Mouse (Mus musculus): Measurements from ENCODE around the gene Fam19a1. TPM values are rescaled to one million over a fixed set of nuclear protein-coding genes. Genes with fewer than 3 reads are reported as not detected.

The Fam19a1 gene
- polyA plus RNA-seq, 2 experiments = not detected

GRCm38 (mm10) chr6:96677813-96678212 lies 564.9 kb downstream of the Fam19a1 start:
- Histone ChIP-seq H3K36me3 (replicated peaks; ENCODE audit: control insufficient read depth, insufficient read depth, low read depth) (no peaks in the 10 kb centered on the region), H3K9me3 (ENCODE audit: control insufficient read depth, low read length) (no peaks in the 10 kb centered on the region), H3K27ac (no peak overlapping the region), H3K4me2 (ENCODE audit: low read depth) (no peak overlapping the region), H3K27me3 (ENCODE audit: control insufficient read depth, insufficient read depth, low read length) (no peaks in the 10 kb centered on the region), H3K9ac (replicated peaks) (no peak overlapping the region), H3K4me1 (replicated peaks; ENCODE audit: control insufficient read depth in 2 of 2, insufficient read depth in 2 of 2, low read length in 1 of 2) (no peaks in the 10 kb centered on the region), H3K4me3 (ENCODE audit: insufficient read depth in 1 of 2, low read depth in 2 of 2, low read length in 2 of 2) (no peak overlapping the region)
- WGBS (ENCODE audit: insufficient replicate concordance) = 54% methylated on average over 3 of the region's 3 CpGs
- ATAC-seq (ENCODE audit: insufficient read depth) (no peak), DNase-seq (ENCODE audit: low read depth in 3 of 3, low spot score in 3 of 3) (no peak)
- TF ChIP-seq CTCF (IDR thresholded peaks at IDR 0.05; ENCODE audit: low read depth) = no peak
- no peak for TF ChIP-seq EP300 (IDR thresholded peaks at IDR 0.05; ENCODE audit: low read depth)

Other genes with a start within 250 kb of the Fam19a1 start
- not detected in 2 replicates for gene 1700123L14Rik, start 53.1 kb downstream of the Fam19a1 start, polyA plus RNA-seq (2012; rRNA removed)
- not detected in 2 replicates for gene 1700123L14Rik, start 53.1 kb downstream of the Fam19a1 start, polyA plus RNA-seq (2014; fragmentation: Nextera tagmentation; extraction: Ambion mirVana)